Mouse (Mus musculus) left cerebral cortex, postnatal 4 days (tissue): ENCODE results near the gene Papola. TPM values are rescaled to one million over a fixed set of nuclear protein-coding genes. Genes with fewer than 3 reads are reported as not detected.
"Not testable (repeated sequence)": the region's sequence is repeated elsewhere in the genome, so short reads cannot be mapped to it uniquely, and the experiment has no call there.

Source experiments
- DNase-seq: peaks from one replicate; pipeline ENCODE4 v3.0.0-alpha.2; 2022
- intact Hi-C: fragments of 180-260 bp; cut with DNase I; formaldehyde crosslinking; loops from one replicate; pipeline ENCODE4 v1.15.1; 2025
- total RNA-seq, 2 experiments: library from RNA; stranded (reverse); gene quantifications; 2 replicates each; pipeline ENCODE4 v1.2.3; 2021

The Papola gene
- total RNA-seq, 2 experiments from 2014 or later, result 150 to 173 TPM

DNA sequence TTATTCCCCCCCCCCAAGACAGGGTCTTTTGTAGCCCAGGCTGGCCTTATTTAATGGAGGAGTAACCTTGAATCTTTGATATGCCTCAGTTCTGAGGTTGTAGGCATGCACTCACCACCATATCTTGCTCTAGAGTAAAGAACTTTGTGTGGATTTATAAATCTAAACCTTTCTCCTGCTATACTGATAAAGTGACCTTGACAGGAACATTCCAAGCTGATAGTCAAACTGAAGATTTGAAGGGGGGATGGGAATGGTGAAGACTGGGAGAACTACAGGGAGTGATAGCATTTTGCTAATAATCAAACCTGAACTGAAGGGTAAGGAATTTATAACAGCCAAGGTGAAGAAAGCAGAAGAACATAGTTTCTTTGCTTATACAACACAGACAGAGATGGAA is 13.5 kb downstream of the Papola start:
- no peak for DNase-seq
- intact Hi-C loops, result no loop called here

DNA sequence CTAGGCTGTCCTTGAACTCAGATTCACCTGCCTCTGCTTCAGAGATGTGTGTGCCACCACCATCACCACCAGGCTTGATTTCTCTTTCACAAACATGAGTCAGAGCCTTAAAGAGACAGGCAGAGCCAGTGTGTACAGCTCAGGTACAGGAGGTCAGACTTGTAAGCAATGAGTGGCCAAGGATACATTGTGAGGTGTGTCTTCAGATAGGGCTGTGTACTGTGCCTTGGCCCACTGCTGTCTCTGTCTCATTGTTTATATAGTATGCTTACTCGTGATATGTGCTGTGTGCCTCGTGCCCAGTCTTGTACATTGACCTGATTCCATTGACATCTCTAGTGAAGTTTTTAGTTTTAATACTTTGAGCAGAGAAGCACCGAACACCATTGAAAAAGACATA is 21.3 kb downstream of the Papola start:
- DNase-seq, result no peak
- intact Hi-C loops, result no loop called here

DNA sequence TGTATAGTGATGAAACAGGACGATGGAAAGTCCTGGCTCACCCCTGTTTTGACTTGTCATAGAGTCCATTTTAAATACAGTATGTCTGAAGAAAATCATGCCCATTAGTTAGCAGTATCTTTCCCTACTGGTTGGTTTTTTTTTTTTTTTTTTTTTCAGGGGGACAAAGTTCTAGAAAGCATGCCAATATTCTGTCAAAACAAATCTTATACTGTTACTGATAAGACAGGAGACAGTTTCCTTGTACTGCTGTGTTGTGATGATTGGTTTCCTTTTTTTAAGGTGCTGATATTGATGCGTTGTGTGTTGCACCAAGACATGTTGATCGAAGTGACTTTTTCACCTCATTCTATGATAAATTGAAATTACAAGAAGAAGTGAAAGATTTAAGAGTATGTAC is 21.7 kb downstream of the Papola start:
- intact Hi-C loops, result no loop called here
- DNase-seq, result no peak

DNA sequence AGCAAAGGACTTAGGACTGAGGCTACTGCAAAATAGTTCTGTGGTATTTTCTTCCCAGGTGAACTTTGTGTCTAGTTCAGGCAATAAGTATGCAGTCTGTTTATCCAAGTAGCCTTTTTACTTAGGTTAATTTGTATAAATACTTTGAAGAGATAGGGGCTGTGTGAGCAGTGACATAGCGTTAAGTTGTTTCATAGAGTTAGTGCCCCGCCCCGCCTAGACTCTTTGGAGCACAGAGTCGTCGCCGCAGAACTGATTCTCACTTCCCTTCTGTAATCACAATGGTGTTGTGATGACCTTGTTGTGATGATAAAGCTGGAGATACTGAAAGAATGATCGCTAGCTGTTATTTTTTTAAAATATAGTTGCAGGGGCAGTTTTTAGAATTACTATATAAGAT is 22.9 kb downstream of the Papola start:
- intact Hi-C loops, result no loop called here
- DNase-seq, result no peak

- DNase-seq, result no peak
- intact Hi-C loops, result no loop called here
These were observed 24.5 kb downstream of the Papola start for GRCm38 (mm10) chr12:105808945-105809344.

- DNase-seq, result no peak
- intact Hi-C loops, result no loop called here
These were observed 26.1 kb downstream of the Papola start for GRCm38 (mm10) chr12:105810608-105811007.

DNA sequence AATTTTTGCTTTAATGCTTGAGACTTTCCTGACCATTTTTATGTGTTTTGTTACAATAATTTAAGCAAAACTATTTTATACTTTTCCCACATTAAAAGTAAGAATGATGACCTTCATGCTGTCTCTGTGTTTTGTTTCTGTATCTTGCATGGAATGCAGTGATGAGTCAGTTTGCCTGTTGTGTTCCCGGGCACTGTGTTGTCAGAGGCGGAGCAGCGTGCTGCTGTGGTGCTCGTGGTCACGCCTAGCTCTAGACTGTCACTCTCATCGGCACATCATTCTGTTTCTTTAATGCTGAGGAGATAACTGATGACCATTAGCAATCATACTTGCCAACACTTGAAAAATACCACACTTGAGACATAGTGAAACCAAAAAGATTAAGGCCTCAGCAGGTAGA is 29.5 kb downstream of the Papola start:
- intact Hi-C loops, result no loop called here
- DNase-seq, result no peak

DNA sequence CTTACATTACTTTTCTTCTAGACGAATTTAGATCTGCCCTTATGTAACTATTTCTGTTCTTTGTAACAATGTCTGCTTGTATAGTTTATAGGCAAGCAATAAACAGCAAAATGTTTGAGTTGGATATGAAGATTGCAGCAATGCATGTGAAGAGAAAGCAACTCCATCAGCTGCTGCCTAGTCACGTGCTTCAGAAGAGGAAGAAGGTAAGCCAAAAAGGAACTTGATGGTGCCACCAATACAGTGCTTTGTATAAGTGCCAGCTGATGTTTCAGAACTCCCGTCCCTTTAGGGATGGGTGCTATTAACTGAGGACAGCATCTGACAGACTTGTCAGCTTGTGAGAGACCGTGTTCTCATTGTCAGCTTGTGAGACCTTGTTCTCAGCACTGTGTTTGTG is 39.0 kb downstream of the Papola start:
- no peak for DNase-seq
- intact Hi-C loops, result no loop called here

DNA sequence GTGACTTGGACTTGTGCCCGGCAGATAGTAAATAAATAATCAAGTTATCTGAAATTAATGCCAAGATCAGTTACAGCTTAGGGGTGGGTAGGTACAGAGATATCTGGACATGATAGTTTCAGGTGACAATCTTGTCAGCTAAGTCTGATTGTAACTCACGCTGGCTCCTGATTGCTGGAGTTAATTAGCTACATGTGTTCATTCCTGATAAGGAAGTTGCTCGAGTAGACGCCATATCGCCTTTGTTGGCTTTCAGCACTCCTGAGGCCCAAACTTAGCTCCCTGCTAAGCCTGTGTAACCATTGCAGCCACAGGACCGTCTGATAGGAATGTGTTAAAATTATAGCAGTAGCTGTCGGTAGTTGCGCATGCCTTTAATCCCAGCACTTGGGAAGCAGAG is 40.2 kb downstream of the Papola start:
- intact Hi-C loops, result no loop called here
- DNase-seq, result no peak

DNA sequence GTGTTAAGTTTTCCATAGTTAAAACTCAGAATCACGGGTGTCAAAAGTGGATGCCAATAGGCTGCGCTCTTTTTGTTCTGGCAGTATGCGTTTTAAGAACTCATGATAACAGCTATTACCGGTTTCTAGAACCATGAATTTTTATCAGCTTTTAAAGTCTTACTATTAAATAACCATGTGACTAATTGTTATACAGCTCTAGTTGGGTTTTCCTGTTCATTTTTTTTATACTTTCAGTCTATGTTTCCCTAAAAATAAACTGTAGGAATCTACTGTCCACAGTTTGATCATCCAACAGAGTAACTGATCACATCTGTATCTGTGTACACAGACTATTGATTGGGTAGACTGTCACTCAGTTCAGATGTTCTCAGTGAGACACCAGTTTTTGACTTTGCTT is 40.8 kb downstream of the Papola start:
- DNase-seq, result no peak
- intact Hi-C loops, result no loop called here

- intact Hi-C loops, result no loop called here
- DNase-seq, result no peak
These were observed 48.0 kb downstream of the Papola start for GRCm38 (mm10) chr12:105832541-105832940.

GRCm38 (mm10) chr12:105834926-105835325 is 50.4 kb downstream of the Papola start:
- intact Hi-C loops, result loop anchor here (5.0 kb wide), 1 partner anchor 222 kb away; no protein-coding TSS in a partner anchor
- DNase-seq, result no peak

DNA sequence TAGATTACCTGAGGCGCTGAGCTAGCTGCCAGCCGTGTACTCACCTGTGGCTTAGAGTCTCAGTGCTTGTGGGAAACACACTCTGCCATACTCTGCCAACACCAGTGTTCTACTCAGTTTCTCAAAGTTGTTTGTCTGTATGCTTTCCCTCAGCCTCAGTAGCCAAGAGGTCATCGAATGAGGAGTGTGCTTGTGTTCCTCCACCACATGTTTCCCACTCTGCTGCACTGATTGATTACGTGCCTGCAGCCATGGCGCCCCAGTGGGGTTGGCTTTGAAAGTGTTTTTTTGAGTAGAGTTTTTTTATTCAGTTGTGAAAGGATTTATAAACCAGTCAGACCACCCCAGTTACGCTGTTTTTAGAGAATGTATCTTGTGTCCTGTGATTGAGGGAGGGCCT is 51.1 kb downstream of the Papola start:
- intact Hi-C loops, result loop anchor here (5.0 kb wide), 1 partner anchor 222 kb away; no protein-coding TSS in a partner anchor

DNA sequence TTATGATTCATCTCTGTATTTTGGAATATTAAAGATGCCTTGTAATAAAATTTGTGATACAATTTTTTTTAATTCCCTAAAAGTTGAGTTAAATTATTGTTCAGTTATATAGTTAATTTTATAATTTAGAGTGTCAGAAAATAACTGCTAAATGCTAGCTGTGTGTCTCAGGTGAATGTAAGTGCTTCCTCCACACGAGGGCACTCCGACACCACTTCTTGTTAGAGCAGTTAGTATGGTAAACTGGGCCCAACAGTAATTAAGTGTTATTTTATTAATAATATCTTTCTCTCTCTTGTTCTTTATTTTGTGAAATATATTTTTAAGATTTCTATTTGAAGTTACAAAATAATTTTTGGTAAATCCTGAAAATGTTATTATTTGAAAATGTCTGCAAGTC is 51.7 kb downstream of the Papola start:
- intact Hi-C loops, result loop anchor here (5.0 kb wide), 1 partner anchor 221 kb away; no protein-coding TSS in a partner anchor
- peak; percentile 58 for DNase-seq

More for the DNA sequence above, 51.1 kb downstream of the Papola start:
- DNase-seq, result no peak

DNA sequence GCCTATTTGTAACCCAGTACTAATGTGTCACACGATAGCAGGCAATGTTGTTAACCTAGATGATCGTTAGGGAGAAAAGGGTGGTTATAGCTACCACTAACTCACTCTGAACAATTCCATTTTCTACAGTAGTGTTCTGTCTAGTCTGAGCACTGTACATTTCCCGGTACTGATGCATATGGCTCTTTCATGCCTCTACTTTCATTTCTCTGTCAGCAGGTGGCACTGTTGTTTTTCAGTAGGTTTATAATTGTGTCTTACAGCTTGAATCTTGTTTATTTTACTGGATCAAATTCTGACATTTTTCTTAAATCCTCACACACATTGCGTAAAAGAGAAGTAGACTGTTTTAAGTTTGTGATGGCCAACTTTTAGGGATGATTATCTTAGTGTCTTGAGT is 54.6 kb downstream of the Papola start:
- intact Hi-C loops, result loop anchor here (1.0 to 5.0 kb wide), 2 partner anchors 123 to 218 kb away; no protein-coding TSS in a partner anchor
- no peak for DNase-seq

- intact Hi-C loops, result not testable (repeated sequence)
These were observed 56.1 kb downstream of the Papola start for GRCm38 (mm10) chr12:105840545-105840944.

DNA sequence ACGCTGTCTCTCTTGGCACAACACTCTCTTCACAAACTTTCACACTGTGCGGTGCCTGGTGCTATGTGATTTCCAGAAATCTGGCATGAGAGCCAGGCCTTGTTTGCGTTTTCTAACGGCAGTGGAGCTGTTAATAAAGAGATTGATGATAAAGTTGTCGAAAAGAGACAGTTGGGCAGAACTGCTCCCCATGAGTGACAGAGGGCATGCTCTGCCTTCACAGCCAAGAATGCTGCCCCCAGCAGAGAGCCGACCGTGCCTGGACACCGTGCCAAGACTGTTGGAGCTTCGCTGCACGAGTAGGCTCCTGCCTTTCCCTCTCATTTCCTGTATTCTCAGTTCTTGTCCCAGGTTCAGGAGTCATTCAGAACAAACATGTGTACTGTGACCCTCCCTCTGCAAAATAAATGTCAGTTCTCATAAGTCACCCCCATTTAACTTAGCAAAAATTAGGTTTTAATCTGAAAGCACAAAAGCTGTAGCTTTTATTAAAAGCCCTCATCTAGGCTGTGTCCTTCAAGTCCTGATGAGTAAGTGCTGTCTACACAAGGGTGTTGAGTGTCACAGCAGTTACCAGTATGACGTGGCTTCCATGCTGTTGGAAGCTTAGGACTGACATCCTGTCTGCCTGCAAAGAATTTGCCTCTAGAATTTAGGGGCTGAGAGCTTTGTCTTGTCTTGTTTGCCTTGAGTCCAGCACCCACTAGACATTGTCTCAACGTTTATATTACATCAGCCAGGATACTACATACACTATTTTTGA is 58.9 kb downstream of the Papola start:
- intact Hi-C loops, result no loop called here
- DNase-seq, result peak; percentile 83

More at GRCm38 (mm10) chr12:105840545-105840944, 56.1 kb downstream of the Papola start:
- DNase-seq, result not testable (repeated sequence)

- intact Hi-C loops, result no loop called here
- no peak for DNase-seq
These were observed 59.9 kb downstream of the Papola start for GRCm38 (mm10) chr12:105844406-105844805.

- intact Hi-C loops, result no loop called here
- no peak for DNase-seq
These were observed 64.6 kb downstream of the Papola start for GRCm38 (mm10) chr12:105849102-105849501.

DNA sequence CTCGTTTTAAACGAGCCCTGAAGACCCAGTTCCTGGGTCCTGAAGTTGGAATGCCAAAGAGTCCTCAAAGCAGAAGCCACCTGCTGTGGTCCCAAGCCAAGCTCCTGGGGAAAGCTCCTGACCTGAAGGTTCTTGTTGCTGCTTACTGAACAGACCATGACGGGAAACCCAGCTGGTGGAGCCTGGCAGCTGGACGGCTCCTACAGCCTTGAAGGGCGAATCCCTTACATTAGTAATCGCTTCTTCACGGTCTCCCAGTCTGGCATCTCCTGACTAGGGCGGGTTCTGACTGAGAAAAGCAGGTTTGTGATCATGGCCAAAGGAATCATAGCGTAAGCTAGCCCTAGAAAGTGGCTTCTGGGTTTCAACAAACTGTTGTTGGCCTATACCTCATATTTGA is 66.2 kb downstream of the Papola start:
- intact Hi-C loops, result no loop called here
- DNase-seq, result no peak

DNA sequence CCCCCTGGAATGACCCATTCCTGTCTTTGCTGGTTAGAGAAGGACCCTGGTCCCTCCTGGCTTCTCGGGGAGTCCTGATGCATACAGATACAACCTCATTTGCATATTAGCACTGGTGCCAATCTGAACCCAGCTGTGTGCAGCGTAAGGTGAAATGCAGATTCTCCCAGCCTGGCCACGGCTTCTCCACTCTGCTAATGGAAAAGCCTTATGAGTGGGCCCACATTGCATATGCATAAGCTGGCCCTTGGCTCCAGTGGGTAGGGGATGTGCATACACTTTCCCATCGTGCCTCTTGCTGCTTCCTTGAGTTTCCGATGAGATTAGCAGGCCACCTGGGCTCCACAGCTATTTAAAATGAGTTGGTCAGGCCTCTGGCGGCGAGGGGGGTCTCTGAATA is 68.3 kb downstream of the Papola start:
- DNase-seq, result no peak
- intact Hi-C loops, result no loop called here

GRCm38 (mm10) chr12:105854639-105855038 is 70.1 kb downstream of the Papola start:
- peak; percentile 45 for DNase-seq
- intact Hi-C loops, result loop anchor here (5.0 kb wide), 1 partner anchor 108 kb away; no protein-coding TSS in a partner anchor
